Mouse (Mus musculus): ENCODE results near the gene Slc1a2.

Slc1a2 gene

GRCm38 (mm10) chr2:102820225-102820711 lies 161.8 kb downstream of the Slc1a2 start:
- no peak for DNase-seq (ENCODE audit: low read depth, low spot score)

- DNase-seq (ENCODE audit: low read depth, low spot score) = no peak
Observed at GRCm38 (mm10) chr2:102820790-102821189, 162.3 kb downstream of the Slc1a2 start.

- DNase-seq (ENCODE audit: low read depth, low spot score) = peak; percentile 64
Observed at GRCm38 (mm10) chr2:102822036-102822435, 163.6 kb downstream of the Slc1a2 start.

GRCm38 (mm10) chr2:102825961-102826633 lies 167.6 kb downstream of the Slc1a2 start:
- no peak for DNase-seq (ENCODE audit: low read depth, low spot score)

- no peak for DNase-seq (ENCODE audit: low read depth, low spot score)
Observed at GRCm38 (mm10) chr2:102827841-102828240, 169.4 kb downstream of the Slc1a2 start.

- DNase-seq (ENCODE audit: low read depth, low spot score) = peak; percentile 76
Observed at GRCm38 (mm10) chr2:102828381-102828780, 169.9 kb downstream of the Slc1a2 start.

GRCm38 (mm10) chr2:102829201-102829600 lies 170.7 kb downstream of the Slc1a2 start:
- no peak for DNase-seq (ENCODE audit: low read depth, low spot score)

- DNase-seq (ENCODE audit: low read depth, low spot score) = no peak
Observed at GRCm38 (mm10) chr2:102831547-102831946, 173.1 kb downstream of the Slc1a2 start.

- no peak for DNase-seq (ENCODE audit: low read depth, low spot score)
Observed at GRCm38 (mm10) chr2:102838179-102838578, 179.7 kb downstream of the Slc1a2 start.

All from 3T3-L1 (cell line).